Mouse (Mus musculus): Measurements from ENCODE around the gene Alg5.
"Not testable (repeated sequence)": the region's sequence is repeated elsewhere in the genome, so short reads cannot be mapped to it uniquely, and the experiment has no call there.

Gene Alg5

GRCm38 (mm10) chr3:54737317-54737716, 2.0 kb downstream of the Alg5 start:
- DNase-seq (ENCODE audit: low spot score in 2 of 2), result no peak

DNA sequence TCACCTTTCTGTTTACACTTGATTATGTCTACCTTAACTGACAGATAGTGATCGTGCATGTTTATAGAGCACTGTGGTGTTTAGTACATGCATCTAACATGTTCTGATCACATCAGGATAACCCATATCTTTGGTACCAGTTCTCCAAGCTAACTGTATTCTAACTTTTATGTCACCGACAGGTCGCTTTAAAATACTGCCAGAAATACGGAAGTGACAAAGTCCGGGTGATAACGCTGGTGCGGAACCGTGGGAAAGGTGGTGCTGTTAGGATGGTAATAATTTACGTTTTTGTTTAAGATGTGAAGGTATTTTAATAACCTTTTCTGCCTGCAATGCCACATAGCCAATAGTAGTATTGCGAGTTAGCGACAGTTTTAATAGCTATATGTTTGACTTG, 6.6 kb downstream of the Alg5 start:
- no peak for DNase-seq (ENCODE audit: low spot score in 2 of 2)

DNA sequence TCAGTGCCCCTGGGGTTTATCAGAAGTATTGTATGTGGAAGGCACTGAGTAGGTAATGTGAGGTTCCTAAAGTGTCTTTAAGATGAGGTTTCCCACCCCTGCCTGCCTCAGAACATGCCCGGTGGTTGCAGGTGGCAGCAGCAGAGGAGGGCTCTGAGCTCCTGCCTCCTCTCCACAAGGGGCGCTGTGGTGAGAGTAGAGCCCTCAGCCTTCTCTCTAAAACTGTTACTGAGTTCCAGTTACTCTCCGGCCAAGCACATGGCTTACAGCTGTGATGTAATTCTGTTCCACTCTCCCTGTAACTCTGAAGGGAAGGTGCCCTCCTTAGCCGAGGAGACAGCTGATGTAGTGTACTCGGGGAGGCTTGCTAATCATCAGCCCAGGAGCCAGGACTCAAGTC, 10.5 kb downstream of the Alg5 start:
- DNase-seq (ENCODE audit: low spot score in 2 of 2), result peak in 1 of 2 experiments; percentile 57

DNA sequence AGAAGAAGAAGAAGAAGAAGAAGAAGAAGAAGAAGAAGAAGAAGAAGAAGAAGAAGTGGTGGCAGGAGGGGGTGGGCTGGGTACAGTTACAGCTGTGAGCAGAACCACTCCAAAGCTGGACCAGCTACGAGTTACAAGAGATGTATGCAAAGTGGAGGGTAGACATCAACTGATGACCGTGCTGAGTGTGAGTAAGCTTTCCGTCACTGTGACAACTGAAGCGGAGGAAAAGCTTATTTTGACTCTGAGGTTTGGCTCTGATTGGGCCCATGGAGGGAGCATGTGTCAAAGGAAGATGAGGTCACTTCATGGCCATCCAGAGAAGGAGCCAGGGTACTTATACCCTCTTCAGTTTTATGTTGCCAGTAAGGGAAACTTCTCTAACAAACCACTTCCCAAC, 18.1 kb downstream of the Alg5 start:
- DNase-seq (ENCODE audit: low spot score in 2 of 2), result no peak

- DNase-seq (ENCODE audit: low spot score in 2 of 2), result no peak
Measured at GRCm38 (mm10) chr3:54755145-54756041, 20.1 kb downstream of the Alg5 start, which contains the start of gene Smad9. TSS of gene Smad9 (plus strand) at chr3:54755582.

DNA sequence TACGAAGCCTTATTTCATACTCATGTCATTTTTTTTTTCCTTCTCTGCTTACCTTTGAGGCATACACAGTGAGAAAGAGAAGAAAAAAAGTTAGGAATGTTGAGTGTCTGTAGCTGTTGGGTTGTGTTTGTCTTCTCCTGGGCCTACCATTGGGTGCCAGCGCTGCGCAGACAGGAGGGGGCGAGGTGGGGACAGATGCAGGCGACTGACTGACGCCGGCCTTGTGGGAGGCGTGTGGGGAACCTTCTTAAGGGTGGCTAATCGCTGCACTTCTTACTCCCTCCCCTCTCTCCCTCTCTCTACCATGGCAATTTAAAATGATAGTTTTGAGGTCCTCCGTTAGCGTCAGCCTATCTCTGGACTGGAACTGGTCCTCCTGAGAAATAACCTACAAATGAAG, 20.7 kb downstream of the Alg5 start:
- no peak for DNase-seq (ENCODE audit: low spot score in 2 of 2)

DNA sequence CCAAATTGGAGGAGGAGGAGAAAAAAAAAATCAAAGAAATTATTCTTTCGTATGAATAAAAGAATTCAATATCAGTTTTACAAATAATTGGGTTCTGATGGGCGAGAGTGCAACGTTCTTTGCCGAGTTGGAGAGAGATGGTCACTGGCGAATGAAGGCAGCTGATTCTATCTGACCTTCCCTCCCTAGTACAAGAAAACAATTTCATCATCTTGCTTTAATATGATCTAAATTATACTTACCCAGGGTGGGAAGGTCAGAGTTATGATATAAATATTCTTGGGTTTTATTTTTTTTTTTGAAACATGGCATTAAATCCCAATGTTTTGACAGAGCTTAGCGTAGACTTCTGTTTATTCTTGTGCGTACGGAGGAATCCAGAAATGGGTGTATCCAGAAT, 22.1 kb downstream of the Alg5 start:
- no peak for DNase-seq (ENCODE audit: low spot score in 2 of 2)

DNA sequence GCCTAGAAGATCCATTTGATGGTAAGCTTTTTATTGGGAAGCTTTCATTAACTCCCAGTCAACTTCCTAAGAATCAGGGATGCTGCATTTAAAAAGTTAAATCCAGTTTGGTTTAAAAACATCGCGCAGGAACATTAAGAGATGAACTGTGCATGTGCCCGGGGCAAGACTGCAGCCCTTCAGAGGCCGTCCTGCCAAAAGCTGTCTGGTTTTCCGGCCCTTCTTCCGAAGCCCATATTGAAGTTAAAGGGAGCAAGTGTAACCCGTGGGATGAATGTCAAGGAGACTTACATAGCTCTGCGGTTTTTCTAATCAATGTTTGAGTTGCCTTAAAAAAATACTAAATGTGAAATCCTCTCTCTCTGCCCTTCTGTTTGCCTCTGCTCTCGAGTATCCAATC, 23.9 kb downstream of the Alg5 start:
- no peak for DNase-seq (ENCODE audit: low spot score in 2 of 2)

DNA sequence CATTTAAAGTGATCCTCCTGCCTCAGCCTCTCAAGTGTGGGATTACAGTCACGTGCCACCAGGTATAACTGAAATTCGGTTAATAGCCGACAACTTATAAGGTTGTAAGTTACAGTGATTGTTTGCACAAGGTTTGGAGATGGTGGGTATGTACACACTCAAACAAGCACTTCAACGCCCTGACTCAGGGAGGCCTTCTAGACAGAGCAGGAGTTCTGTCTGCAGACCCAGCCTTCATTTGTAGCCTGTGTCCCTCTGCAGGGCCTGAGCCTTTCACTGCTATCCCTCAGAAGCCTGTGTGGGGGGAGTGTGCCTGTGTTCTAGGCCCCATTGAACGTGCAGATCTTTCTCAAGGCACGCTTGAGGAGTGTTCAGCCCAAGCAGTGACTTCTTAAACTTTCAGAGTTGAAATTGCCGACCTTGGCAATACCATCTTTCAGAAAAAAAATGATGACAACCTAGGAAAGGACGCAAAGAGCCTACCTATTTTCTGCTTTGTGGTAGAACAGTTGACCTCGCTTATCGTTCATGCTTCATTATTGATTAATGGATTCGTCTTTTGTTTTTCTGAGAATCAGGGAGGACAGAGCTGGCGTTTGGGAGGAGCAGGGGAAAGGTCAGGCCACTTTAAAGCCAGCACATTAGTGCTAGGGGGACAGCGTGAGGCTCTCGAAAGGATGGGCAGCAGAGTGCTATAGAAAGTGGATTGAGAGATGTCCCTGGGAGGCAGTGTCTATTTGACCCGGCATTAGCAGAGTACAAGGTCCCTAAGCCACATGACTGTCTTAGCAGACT, 25.2 kb downstream of the Alg5 start:
- no peak for DNase-seq (ENCODE audit: low spot score in 2 of 2)

- DNase-seq (ENCODE audit: low spot score in 2 of 2), result no peak
Measured at GRCm38 (mm10) chr3:54761258-54761657, 25.9 kb downstream of the Alg5 start.

GRCm38 (mm10) chr3:54764418-54764817, 29.1 kb downstream of the Alg5 start:
- no peak for DNase-seq (ENCODE audit: low spot score in 2 of 2)

- not testable (repeated sequence) for DNase-seq (ENCODE audit: low spot score in 2 of 2)
Measured at GRCm38 (mm10) chr3:54765521-54765920, 30.2 kb downstream of the Alg5 start.

DNA sequence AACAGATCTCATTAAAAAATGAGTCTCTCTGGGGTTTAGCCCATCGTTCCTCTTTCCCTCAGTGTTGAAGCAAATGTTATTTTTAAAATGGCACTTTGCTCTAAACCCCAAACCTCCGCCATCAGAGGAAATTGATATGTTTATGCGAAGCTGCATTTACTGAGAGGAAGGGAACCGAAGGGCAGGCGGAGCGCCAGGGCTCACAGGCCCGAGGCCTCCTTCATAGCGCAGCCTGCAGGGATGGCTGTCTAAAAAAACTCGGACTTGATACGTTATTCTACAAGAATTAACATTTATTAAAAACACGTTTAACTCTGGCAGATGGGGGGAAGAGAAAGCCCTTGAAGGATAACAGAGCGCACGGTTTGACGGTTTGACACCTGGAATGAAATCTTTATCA, 30.7 kb downstream of the Alg5 start:
- DNase-seq (ENCODE audit: low spot score in 2 of 2), result no peak

- no peak for DNase-seq (ENCODE audit: low spot score in 2 of 2)
Measured at GRCm38 (mm10) chr3:54766811-54767210, 31.5 kb downstream of the Alg5 start.

DNA sequence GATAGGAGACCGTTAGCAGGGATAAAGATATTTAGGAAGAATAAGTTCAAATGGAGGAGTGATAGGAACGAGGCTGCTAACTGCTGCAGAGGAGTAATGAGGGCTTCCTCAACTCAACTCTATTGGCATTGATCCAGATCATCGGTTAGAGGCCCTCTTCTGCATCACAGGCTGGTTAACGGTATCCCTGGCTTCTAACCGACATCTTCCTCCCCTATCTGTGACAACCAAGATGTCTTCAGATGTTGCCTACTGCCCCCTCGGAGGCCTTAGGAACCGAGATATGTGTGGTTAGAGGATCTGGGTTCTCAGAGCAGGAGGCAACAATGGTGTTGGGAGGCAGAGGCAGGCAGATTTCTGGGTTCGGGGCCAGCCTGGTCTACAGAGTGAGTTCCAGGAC, 33.3 kb downstream of the Alg5 start:
- no peak for DNase-seq (ENCODE audit: low spot score in 2 of 2)

- DNase-seq (ENCODE audit: low spot score in 2 of 2), result no peak
Measured at GRCm38 (mm10) chr3:54769349-54770275, 34.3 kb downstream of the Alg5 start.

DNA sequence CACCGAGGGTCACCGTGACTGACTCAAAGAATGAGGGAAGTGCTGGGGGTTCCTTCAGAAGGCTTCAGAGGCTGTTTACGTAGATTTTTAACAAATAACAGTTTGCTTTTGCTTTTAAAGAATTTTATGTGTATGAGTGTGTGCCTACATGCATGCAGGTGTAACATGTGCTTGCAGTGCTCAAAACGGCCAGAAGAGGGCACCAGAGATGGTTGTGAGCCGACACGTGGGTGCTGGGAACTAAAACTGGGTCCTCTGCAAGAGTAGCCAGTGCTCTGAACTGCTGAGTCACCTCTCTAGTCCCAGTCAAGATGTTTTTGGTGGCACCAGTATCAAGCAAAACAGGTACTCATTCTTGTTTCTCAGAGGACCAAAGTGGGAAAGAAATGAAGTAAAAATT, 38.3 kb downstream of the Alg5 start:
- no peak for DNase-seq (ENCODE audit: low spot score in 2 of 2)

- DNase-seq (ENCODE audit: low spot score in 2 of 2), result no peak
Measured at GRCm38 (mm10) chr3:54775989-54776631, 40.8 kb downstream of the Alg5 start.

- no peak for DNase-seq (ENCODE audit: low spot score in 2 of 2)
Measured at GRCm38 (mm10) chr3:54790601-54791000, 55.3 kb downstream of the Alg5 start.

DNA sequence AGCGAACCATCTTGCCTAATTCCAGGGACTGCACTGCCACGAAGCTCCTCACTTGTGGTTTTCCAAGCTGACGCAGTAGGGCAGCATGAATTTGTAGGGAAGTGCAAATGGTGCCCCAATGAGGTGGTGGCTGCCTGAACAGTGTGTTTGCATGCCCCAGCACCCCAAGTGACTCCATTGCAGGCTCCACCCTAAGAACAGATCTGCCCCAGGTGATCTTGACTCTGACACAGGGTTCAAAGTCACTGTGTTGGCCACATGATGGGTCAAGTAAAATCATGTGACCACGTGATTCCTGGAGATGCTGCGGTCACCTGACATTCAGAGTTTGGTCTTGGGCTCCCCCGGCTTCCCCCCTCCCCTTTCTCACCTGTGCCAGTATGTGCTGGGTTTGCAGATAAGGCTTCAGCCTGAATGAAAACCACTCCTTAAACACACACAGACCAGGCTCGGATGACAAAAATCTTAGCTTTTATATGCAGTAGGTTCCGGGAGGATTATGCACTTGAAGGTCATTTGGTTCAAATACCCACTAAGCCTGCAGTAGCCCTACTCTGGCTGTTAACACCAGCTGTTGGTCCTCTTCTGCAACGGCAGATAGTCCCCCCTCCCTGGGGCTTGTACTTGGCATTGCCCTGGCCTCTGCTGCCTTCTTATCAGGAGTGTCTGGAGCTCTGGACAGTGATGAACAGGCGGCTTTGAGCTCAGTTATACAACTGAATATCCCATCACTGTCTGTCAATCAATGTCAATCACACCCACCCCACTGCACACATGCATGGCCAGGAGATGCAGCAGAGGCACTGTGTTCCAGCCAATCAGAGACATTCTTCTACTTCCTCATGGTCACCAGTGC, 56.7 kb downstream of the Alg5 start:
- DNase-seq (ENCODE audit: low spot score in 2 of 2), result no peak
